Mouse (Mus musculus) lung, embryonic 15.5 days (tissue): ENCODE results near the gene Ankrd13c. TPM values are rescaled to one million over a fixed set of nuclear protein-coding genes. Genes with fewer than 3 reads are reported as not detected.
"Not testable (repeated sequence)": the region's sequence is repeated elsewhere in the genome, so short reads cannot be mapped to it uniquely, and the experiment has no call there.

Experiments
- ATAC-seq: fragments of 200-750 bp; cut with Nextera tagmentation; 2 replicates; pipeline ENCODE4 v1.8.0; 2017; ENCODE audit warnings: moderate number of reproducible peaks, borderline replicate concordance; ENCODE audit not compliant: low FRiP score, low TSS enrichment; ENCODE audit errors: extremely low read depth
- H3K27ac ChIP-seq: fragments of 300-500 bp; sonication (generic); 2 replicates; pipeline ENCODE4 v1.5.1; 2015; ENCODE audit warnings: moderate library complexity, mild to moderate bottlenecking, inconsistent platforms
- H3K27me3 ChIP-seq: fragments of 300-500 bp; sonication (generic); 2 replicates; pipeline ENCODE4 v1.6.1; 2015; ENCODE audit warnings: inconsistent platforms
- H3K36me3 ChIP-seq: fragments of 300-500 bp; sonication (generic); 2 replicates; pipeline ENCODE4 v1.6.1; 2015; ENCODE audit warnings: inconsistent platforms
- H3K4me1 ChIP-seq: fragments of 300-500 bp; sonication (generic); 2 replicates; pipeline ENCODE4 v1.6.1; 2015; ENCODE audit warnings: inconsistent platforms
- H3K4me2 ChIP-seq: fragments of 300-500 bp; sonication (generic); 2 replicates; pipeline ENCODE4 v1.6.1; 2015; ENCODE audit warnings: inconsistent platforms, mild to moderate bottlenecking, moderate library complexity
- H3K4me3 ChIP-seq: fragments of 300-500 bp; sonication (generic); 2 replicates; pipeline ENCODE4 v1.5.1; 2015; ENCODE audit warnings: mild to moderate bottlenecking, inconsistent platforms
- H3K9ac ChIP-seq: fragments of 300-500 bp; sonication (generic); 2 replicates; pipeline ENCODE4 v1.6.1; 2015; ENCODE audit warnings: inconsistent platforms
- H3K9me3 ChIP-seq: fragments of 300-500 bp; sonication (generic); 2 replicates; pipeline ENCODE4 v1.6.1; 2016; ENCODE audit warnings: inconsistent platforms
- WGBS: fragments of 180-500 bp; shearing (Covaris S2); methylation state at CpG from one replicate; pipeline ENCODE4 v1.1.7; 2015; 5-methylcytosine and 5-hydroxymethylcytosine counted together
- polyA plus RNA-seq: library from polyadenylated mRNA; unstranded; fragments of >200 nt; fragmentation: Nextera tagmentation; extraction: Ambion mirVana; gene quantifications from 2 replicates; pipeline ENCODE4 v1.2.1, GENCODE M21; 2015

The Ankrd13c gene
- polyA plus RNA-seq, 1 experiment from 2014 or later: 19.7 TPM

DNA sequence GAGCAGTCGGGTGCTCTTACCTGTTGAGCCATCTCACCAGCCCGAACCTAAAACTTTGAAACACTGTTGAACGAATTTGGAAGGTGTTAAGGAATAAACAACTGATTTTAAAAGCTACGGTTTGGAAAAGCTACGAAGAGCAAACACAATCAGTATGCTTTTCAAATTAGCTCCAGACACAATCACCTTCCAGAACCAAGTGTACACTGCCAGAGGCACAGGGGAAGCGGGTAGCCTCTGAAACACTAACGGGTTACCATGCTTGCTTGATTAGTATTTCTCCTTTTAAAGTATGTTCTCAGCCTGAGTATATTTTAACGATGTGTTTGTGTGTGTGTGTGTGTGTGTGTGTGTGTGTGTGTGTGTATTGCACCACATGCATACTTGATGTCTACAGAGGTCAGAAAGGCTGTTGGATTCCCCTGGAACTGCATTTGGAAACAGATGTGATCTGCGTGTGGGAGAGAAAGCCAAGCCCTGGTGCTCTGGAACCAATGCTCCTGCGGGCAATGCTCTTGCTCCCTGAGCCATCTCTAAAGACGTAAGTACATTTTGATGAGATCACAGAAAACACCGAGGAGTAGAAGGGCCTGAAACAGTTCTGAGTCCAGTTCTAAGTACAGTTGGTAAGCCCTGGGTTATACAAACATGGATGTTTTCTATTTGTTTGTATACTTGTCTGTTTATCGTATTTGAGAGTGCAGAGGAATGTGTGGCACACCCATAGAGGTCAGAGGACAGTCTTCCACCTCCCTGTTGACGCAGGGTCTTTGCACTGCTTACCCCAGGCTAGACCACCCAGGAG, 21.1 kb upstream of the Ankrd13c start:
- Histone ChIP-seq H3K4me1 (peaks cover 10% of the 10 kb centered on the region), H3K27ac (no peak overlapping the region), H3K27me3 (peaks cover 7% of the 10 kb centered on the region; the same call in 1 of the 2 replicates), H3K9me3 (no peaks in the 10 kb centered on the region), H3K4me3 (no peak overlapping the region), H3K9ac (no peak overlapping the region), H3K4me2 (no peak overlapping the region), H3K36me3 (no peaks in the 10 kb centered on the region)
- no peak for ATAC-seq
- WGBS: 71% methylated on average over 14 of the region's 14 CpGs

DNA sequence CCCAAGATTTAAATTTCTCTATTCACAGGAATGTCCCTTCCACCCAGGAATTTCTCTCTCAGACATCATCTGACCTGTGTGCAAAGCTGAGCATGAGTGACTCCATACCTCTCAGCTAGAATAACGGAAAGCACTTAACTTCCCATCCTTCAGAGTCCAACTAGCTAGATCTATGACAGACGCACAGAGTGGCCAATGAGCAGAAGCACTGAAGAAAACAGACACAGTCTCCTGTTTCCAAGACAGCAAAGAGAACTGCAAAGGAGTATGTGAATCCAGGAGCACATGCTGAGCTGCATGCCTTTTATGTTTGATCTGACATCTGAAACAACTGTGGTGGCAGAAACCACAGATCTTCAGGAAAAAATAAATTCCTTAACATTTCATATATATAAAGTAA, 20.3 kb upstream of the Ankrd13c start:
- Histone ChIP-seq H3K36me3 (no peaks in the 10 kb centered on the region), H3K4me2 (no peak overlapping the region), H3K9me3 (no peaks in the 10 kb centered on the region), H3K9ac (no peak overlapping the region), H3K27me3 (peaks cover 7% of the 10 kb centered on the region; the same call in 1 of the 2 replicates), H3K4me3 (no peak overlapping the region), H3K27ac (no peak overlapping the region), H3K4me1 (peaks cover 10% of the 10 kb centered on the region)
- no peak for ATAC-seq
- 23% methylated on average over 2 of the region's 2 CpGs for WGBS

DNA sequence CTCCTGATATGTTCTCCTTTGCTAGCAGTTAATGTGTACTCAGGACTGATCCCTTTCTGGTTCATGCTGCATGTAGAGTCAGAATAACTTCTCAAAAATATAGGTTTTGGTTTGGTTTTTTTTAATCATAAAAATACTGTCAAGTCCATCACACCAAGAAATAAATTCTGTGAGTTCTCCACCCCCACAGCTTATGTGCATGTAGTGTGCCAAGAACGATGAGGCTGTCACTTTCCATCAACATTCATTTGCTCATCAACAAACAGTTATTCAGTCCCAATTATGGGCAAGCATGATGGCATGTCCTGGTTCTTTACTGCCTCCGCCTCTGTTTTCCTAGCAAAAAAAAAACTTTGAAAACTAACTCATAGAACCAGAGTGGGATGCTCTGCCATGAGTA, 18.3 kb upstream of the Ankrd13c start:
- 60% methylated on average over 2 of the region's 2 CpGs for WGBS
- H3K4me1 ChIP-seq: peaks cover 10% of the 10 kb centered on the region
- no peak overlapping the region for H3K9ac ChIP-seq
- no peaks in the 10 kb centered on the region for H3K9me3 ChIP-seq
- no peak overlapping the region for H3K27ac ChIP-seq
- H3K4me2 ChIP-seq: no peak overlapping the region
- H3K4me3 ChIP-seq: no peak overlapping the region
- H3K27me3 ChIP-seq: peaks cover 7% of the 10 kb centered on the region; the same call in 1 of the 2 replicates
- ATAC-seq: no peak
- no peaks in the 10 kb centered on the region for H3K36me3 ChIP-seq

DNA sequence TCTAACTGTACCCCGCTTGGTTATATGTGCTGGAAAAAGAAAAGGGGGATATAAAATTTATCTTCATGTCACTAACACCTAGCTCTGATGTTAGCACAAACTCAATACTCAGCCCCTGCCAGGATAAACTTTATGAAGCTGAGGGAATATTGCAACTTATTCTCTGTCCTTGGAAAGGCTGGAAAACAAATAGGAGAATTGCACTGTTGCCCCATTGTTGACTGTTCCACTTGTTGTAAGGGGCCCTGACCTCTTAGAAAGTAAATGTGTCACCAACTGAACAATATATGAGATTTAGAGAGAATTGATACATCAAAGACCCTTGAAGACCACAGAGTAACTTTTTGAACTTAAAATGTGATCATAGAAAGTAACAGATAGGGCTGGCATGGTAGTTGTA, 17.6 kb upstream of the Ankrd13c start:
- no peak overlapping the region for H3K9ac ChIP-seq

DNA sequence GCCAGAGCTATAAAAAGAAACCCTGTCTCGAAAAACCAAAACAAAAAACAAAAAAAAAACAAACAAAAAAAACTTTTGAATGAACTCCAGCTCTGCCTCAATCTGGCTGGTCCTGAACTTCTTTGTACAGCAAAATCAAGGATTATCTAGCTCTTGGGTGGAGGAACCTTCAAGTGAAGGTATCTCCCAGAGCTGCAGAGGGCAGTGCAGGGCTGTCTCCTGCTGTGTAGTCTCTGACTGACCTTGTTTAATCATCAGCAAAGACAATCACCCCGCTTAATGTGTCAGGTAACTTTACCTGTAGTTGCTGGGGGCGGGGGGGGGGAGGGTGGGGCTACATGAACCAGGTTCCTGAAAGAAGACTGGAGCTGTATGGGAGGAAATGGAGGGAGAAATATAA, 15.4 kb upstream of the Ankrd13c start:
- Histone ChIP-seq H3K4me1 (no peaks in the 10 kb centered on the region), H3K9ac (no peak overlapping the region), H3K9me3 (no peaks in the 10 kb centered on the region), H3K4me2 (no peak overlapping the region), H3K4me3 (no peak overlapping the region), H3K27ac (no peak overlapping the region), H3K36me3 (no peaks in the 10 kb centered on the region), H3K27me3 (peaks cover under 1% of the 10 kb centered on the region; the same call in 1 of the 2 replicates)
- ATAC-seq: no peak
- 40% methylated on average over 3 of the region's 3 CpGs for WGBS

More for the DNA sequence above, 17.6 kb upstream of the Ankrd13c start:
- H3K4me3 ChIP-seq: no peak overlapping the region
- H3K27ac ChIP-seq: no peak overlapping the region
- ATAC-seq: no peak
- no peaks in the 10 kb centered on the region for H3K36me3 ChIP-seq
- no peak overlapping the region for H3K4me2 ChIP-seq
- peaks cover 7% of the 10 kb centered on the region; the same call in 1 of the 2 replicates for H3K27me3 ChIP-seq
- no peaks in the 10 kb centered on the region for H3K9me3 ChIP-seq
- WGBS: 72% methylated on average over 1 of the region's 1 CpGs
- H3K4me1 ChIP-seq: peaks cover 7% of the 10 kb centered on the region

DNA sequence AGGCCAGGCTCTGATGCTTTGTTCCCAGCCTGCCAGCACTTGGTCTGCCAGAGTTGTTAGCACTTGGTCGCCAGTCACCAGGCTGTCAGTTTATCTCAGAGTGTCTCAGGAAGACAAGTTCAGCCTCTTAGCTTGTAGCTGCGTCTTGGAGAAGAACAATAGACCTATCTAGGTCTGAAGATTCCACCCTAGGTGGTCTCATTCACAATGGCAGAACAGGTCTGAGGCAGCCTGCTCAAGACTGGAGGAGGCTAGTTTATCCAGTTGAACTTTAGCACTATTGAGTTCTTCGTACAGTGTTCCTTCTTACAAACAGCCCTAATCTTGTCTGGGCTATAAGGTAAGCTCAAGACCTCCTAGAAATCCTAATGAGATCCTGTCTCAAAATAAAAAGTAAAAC, 15.0 kb upstream of the Ankrd13c start:
- H3K9me3 ChIP-seq: no peaks in the 10 kb centered on the region
- ATAC-seq: no peak
- H3K27me3 ChIP-seq: no peaks in the 10 kb centered on the region
- no peak overlapping the region for H3K4me2 ChIP-seq
- H3K4me3 ChIP-seq: no peak overlapping the region
- H3K9ac ChIP-seq: no peak overlapping the region
- no peak overlapping the region for H3K27ac ChIP-seq
- H3K36me3 ChIP-seq: no peaks in the 10 kb centered on the region
- H3K4me1 ChIP-seq: no peaks in the 10 kb centered on the region
- WGBS: 47% methylated on average over 3 of the region's 3 CpGs

DNA sequence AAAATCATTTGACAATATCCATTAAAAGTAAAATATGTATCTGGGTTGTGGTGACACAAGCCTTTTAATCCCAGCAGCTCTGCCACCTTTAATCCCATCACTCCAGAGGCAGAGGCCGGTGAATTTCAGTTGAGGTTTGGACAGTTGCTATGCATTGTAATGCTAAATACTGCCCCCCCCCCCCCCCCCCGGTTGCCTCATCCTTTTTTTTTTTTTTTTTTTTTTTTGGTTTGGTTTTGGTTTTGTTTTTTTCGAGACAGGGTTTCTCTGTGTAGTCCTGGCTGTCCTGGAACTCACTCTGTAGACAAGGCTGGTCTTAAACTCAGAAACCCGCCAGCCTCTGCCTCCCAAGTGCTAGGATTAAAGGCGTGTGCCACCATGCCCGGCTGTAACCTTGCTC, 13.8 kb upstream of the Ankrd13c start:
- H3K27me3 ChIP-seq, ATAC-seq, H3K27ac ChIP-seq, H3K4me1 ChIP-seq, H3K36me3 ChIP-seq, H3K4me2 ChIP-seq, H3K4me3 ChIP-seq, H3K9ac ChIP-seq, H3K9me3 ChIP-seq: not testable (repeated sequence)
- WGBS: 63% methylated on average over 6 of the region's 6 CpGs

DNA sequence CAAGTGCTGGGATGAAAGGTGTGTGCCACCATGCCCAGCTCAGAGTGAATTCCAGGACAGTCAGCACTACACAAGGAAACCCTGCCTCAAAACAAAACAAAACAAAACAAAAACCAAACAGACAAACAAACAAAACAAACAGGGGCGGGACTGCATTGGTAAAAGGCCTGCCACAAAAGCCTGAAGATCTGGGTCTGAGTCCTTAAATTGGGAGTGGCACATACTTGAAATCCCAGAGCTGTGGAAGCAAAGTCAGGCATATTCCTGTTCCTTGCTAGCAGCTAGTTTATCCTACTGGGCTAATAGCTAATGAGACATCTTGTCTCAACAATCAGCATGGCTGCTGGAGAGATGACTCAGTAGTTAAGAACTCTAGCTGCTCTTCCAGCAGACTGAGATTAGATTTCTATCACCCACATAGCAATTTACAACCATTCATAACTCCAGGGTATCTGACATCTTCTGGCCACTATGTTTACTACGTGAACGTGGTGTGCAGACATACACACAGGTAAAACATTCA, 12.7 kb upstream of the Ankrd13c start:
- Histone ChIP-seq H3K4me2 (no peak overlapping the region), H3K4me1 (no peaks in the 10 kb centered on the region), H3K9ac (no peak overlapping the region), H3K27ac (no peak overlapping the region), H3K27me3 (no peaks in the 10 kb centered on the region), H3K9me3 (no peaks in the 10 kb centered on the region), H3K36me3 (no peaks in the 10 kb centered on the region), H3K4me3 (no peak overlapping the region)
- WGBS: 68% methylated on average over 3 of the region's 3 CpGs
- no peak for ATAC-seq

DNA sequence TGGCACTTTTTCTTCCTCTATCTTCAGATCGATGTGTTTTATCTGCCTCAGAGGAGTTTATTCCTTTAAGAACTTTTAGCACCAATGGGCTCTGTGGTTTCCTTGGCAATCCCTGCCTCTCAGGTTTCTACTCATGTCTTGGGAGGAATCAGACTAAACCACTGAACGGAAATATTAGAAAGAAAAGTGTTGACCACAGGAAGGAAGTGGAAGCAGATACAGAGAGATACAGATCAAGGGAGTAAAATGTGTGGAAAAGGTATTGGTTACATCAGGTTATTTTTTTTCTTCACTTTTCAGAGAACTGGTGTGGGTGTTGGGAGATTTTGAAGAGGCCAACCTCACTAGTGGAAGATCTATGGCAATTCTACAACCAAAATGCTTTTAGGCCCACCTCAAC, 8.5 kb upstream of the Ankrd13c start:
- no peak for ATAC-seq
- H3K9ac ChIP-seq: no peak overlapping the region
- H3K27ac ChIP-seq: no peak overlapping the region
- no peak overlapping the region for H3K4me2 ChIP-seq
- H3K4me1 ChIP-seq: no peaks in the 10 kb centered on the region
- H3K36me3 ChIP-seq: no peaks in the 10 kb centered on the region
- H3K4me3 ChIP-seq: no peak overlapping the region
- peaks cover 3% of the 10 kb centered on the region; the same call in 1 of the 2 replicates for H3K27me3 ChIP-seq
- no peaks in the 10 kb centered on the region for H3K9me3 ChIP-seq
- 73% methylated on average over 2 of the region's 2 CpGs for WGBS

DNA sequence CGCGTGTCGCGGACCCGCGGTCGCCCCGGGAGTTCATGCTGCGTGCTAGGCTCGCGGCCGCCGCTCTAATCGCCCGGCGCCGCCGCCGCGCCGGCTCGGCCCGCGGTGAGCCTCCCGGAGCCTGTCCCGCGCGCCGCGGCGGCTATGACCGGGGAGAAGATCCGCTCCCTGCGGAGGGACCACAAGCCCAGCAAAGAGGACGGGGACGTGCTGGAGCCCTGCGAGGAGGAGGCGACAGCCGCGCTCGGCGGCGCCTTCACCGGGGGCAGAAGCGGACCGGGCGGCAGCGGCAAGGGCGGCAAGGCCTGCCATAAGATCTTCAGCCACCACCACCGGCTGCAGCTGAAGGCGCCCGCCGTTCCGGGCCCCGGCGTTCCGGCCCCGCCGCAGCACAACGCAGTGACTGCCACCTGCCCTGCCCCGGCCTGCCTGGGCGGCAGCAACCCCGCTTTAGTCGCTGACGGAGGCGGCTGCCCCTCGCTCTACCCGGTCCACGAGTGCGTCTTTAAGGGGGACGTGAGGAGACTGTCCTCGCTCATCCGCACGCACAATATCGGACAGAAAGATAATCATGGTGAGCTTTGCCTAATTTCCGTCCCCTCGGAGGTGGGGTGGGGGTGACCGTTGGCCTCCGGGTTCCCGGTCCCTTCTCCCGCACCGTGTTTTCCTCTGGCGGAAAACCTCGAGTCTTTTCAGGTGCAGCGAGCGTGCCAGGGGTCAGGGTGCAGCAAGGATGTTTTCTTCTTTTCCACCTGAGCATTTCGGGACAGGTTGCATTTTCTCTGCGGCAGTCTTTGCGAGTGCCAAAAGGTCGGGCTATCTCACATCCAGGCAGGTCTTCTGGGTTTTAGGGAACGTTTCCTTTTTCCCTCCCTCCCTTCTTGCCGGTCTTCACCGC, 593 bp downstream of the Ankrd13c start:
- no peaks in the 10 kb centered on the region for H3K9me3 ChIP-seq
- peak overlapping the region; percentile 98 for H3K4me3 ChIP-seq
- H3K4me2 ChIP-seq: peak overlapping the region; percentile 91
- under 1% methylated on average over 93 of the region's 93 CpGs for WGBS
- H3K27me3 ChIP-seq: peaks cover under 1% of the 10 kb centered on the region; the same call in 1 of the 2 replicates
- ATAC-seq: peak; percentile 75
- peak overlapping the region; percentile 98 for H3K27ac ChIP-seq
- H3K9ac ChIP-seq: peak overlapping the region; percentile 95
- H3K4me1 ChIP-seq: peaks cover 4% of the 10 kb centered on the region
- H3K36me3 ChIP-seq: no peaks in the 10 kb centered on the region

DNA sequence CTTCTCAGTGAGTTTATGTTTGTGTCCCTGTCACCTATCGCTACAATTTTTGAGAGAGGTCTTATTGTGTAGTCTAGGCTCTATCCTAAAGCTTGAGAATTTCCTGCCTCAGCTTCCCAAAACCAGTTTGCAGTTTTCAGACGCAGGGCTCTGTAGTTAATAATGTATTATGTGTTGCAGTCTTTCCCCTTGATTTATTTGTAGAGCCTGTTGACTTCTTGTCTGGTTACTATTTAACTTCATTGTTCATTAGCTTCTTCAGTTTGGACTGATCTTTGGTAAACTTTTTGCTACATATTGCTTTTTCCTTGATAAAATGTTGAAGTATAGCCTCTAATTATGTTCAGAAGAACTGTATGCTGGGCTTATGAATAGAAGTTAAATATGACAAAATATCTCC, 5.7 kb downstream of the Ankrd13c start:
- Histone ChIP-seq H3K9me3 (no peaks in the 10 kb centered on the region), H3K36me3 (no peaks in the 10 kb centered on the region), H3K4me1 (peaks cover 4% of the 10 kb centered on the region; the same call in 1 of the 2 replicates), H3K9ac (no peak overlapping the region), H3K27me3 (no peaks in the 10 kb centered on the region), H3K4me3 (no peak overlapping the region), H3K27ac (no peak overlapping the region), H3K4me2 (no peak overlapping the region)
- 80% methylated on average over 2 of the region's 2 CpGs for WGBS
- no peak for ATAC-seq

DNA sequence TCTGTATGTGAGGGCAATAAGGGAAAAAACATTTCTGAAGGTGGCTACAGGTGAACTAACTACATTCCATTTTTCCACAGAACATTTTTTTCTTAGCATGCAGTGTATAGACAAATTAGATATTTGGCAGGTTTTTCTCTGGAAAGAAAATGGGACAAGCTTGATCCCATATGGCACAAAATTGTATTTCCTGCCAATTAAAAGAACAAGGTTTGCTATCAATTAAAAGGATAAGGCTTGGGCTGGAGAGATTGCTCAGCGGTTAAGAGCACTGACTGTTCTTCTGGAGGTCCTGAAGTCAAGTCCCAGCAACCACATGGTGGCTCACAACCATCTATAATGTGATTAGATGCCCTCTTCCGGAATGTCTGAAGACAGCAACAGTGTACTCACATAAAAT, 8.4 kb downstream of the Ankrd13c start:
- no peaks in the 10 kb centered on the region for H3K36me3 ChIP-seq
- H3K4me3 ChIP-seq: no peak overlapping the region
- ATAC-seq: no peak
- no peaks in the 10 kb centered on the region for H3K9me3 ChIP-seq
- H3K27ac ChIP-seq: no peak overlapping the region
- no peaks in the 10 kb centered on the region for H3K4me1 ChIP-seq
- H3K27me3 ChIP-seq: no peaks in the 10 kb centered on the region
- WGBS: 88% methylated on average over 2 of the region's 2 CpGs
- H3K9ac ChIP-seq: no peak overlapping the region
- H3K4me2 ChIP-seq: no peak overlapping the region
